Mouse (Mus musculus): Measurements from ENCODE around the gene Tgtp1.
"Not testable (repeated sequence)": the region's sequence is repeated elsewhere in the genome, so short reads cannot be mapped to it uniquely, and the experiment has no call there.

Gene Tgtp1

GRCm38 (mm10) chr11:48994018-48994417 lies at the start of gene Tgtp1:
Gene Tgtp1 (minus strand): TSS chr11:48994172.
- not testable (repeated sequence) for DNase-seq (ENCODE audit: low spot score in 2 of 2)

- DNase-seq (ENCODE audit: low spot score in 2 of 2), result not testable (repeated sequence)
Observed at GRCm38 (mm10) chr11:49012074-49012473, 18.1 kb upstream of the Tgtp1 start.

DNA sequence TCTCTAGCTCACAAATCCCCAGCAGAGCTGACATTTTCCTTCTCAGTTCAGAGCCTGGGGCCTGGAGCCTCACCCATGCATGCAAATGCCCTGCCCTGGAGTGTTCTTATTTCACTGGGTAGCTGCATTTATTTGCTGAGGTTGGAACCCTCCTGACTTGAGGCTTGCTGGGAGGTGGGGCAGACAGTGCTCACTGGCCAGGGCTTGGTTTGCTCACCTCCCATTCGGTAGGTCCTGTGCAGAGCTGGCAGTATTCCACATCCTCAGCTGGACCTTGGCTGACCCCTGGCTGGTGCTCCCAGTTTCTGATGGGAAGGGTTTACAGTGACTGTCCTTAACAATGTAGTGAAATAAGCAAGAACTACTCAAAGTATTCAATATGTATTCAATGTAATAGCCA lies 12.8 kb upstream of the Tgtp1 start:
- DNase-seq (ENCODE audit: low spot score in 2 of 2), result not testable (repeated sequence)

DNA sequence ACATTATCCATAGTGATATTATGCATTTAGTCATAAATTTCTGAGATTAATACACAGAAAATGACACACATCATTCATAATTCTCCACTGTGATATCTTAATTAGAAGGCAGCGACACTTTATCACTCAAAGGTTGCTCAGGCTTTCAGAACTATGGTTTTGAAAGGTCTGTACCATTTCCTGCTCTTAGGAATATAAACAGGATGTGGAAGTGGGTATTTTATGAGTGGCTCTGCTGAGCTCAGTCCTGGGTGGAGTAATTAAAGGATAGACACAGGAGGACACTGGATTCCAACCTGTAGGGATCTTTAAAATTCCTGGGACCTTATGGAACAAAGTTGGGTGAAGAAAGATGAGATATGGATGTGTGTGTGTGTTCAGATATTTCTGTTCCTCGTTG lies 12.3 kb upstream of the Tgtp1 start:
- not testable (repeated sequence) for DNase-seq (ENCODE audit: low spot score in 2 of 2)

GRCm38 (mm10) chr11:49000411-49000810 lies 6.4 kb upstream of the Tgtp1 start:
- DNase-seq (ENCODE audit: low spot score in 2 of 2), result not testable (repeated sequence)

- not testable (repeated sequence) for DNase-seq (ENCODE audit: low spot score in 2 of 2)
Observed at GRCm38 (mm10) chr11:48993296-48993695, 676 bp downstream of the Tgtp1 start.

DNA sequence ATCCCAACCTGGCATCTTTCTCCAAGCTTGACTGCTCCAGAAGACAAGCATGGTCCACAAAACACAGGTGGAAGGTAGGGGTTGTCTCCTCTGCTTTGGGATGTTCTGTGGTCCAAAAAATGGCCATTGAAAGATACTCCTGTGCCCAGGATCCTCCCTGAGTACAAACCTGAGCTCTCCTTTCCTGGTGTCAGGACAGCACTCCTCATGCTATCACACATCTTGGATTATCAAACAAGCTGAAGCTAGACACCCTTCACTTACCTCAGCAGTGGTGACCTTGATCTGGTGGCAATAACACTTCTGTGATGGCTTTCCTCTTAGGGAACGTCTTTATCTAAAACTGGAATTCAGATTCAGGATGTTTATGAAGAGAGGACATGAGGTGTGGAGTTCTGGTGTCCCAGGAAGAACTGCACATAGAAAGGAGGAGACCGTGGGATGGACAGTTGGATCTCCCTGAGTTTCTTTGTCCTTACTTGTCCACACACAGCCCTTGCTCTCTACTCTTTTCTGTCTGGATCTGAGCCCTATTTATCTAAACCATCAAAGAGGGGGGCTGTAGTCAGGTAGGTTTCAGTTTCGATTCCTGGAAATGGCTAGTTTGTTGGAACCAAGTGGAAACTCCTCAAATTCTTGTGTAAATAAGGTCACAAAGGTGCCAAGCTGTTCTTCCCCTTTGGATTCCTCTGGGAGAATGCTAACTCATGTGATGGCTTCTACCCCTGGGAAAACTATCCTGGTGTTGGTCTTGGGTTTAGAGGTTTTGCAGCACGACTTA lies 2.0 kb downstream of the Tgtp1 start, which contains the start of gene Gm12185:
Gm12185 (minus strand) TSS at position 487 of the 781 bp plus-strand sequence.
- not testable (repeated sequence) for DNase-seq (ENCODE audit: low spot score in 2 of 2)

DNA sequence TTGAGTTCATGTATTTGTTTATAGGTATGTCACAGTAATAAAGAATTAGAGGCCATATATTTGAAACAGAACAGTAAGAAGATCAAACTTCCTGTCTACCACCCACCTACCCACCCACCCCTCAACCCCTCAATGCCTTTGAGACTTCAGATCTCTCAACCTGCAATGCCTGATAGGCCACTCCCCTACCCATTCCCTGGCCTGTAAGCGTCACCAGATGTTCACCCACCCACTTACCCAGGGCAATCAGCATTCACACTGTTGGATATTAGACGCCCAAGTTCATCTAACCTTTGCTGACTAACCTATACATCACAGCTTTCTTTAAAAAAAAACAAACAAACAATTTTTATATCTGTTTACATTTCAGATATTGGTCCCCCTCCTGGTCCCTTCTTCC lies 4.0 kb downstream of the Tgtp1 start:
- not testable (repeated sequence) for DNase-seq (ENCODE audit: low spot score in 2 of 2)

DNA sequence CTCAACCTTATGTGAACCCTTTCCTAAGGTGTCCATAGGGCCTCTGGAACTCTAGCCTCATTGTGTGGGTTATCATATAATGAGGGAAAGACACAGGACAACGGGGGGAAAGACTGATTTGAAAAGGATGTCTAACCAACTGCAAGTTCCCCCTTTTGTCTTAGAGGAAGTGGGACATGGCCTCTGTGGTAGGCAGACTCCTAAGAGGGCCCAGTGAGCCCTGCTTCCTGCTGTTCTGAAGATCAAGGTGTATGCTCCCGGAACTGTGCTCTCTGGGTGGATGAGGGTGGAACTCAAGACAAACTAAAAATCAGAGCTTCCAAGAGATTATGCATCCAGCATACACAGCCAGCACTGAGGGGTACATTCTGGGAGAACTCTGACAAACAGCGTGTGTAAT lies 5.8 kb downstream of the Tgtp1 start:
- DNase-seq (ENCODE audit: low spot score in 2 of 2), result not testable (repeated sequence)

GRCm38 (mm10) chr11:48982848-48983247 lies 11.1 kb downstream of the Tgtp1 start:
- not testable (repeated sequence) for DNase-seq (ENCODE audit: low spot score in 2 of 2)

GRCm38 (mm10) chr11:48980052-48980451 lies 13.9 kb downstream of the Tgtp1 start:
- DNase-seq (ENCODE audit: low spot score in 2 of 2), result not testable (repeated sequence)

GRCm38 (mm10) chr11:48979251-48979650 lies 14.7 kb downstream of the Tgtp1 start, which contains the start of gene 9930111J21Rik1:
Gene 9930111J21Rik1 (minus strand): TSS chr11:48979398.
- DNase-seq (ENCODE audit: low spot score in 2 of 2), result not testable (repeated sequence)

- not testable (repeated sequence) for DNase-seq (ENCODE audit: low spot score in 2 of 2)
Observed at GRCm38 (mm10) chr11:48978240-48978939, 15.6 kb downstream of the Tgtp1 start, which contains the start of gene Olfr56. Gene Olfr56 (plus strand): TSS chr11:48978889.

- not testable (repeated sequence) for DNase-seq (ENCODE audit: low spot score in 2 of 2)
Observed at GRCm38 (mm10) chr11:48974686-48975085, 19.3 kb downstream of the Tgtp1 start.

- DNase-seq (ENCODE audit: low spot score in 2 of 2), result not testable (repeated sequence)
Observed at GRCm38 (mm10) chr11:48946090-48946489, 47.9 kb downstream of the Tgtp1 start, which contains the start of gene Psme2b. Gene Psme2b (minus strand): TSS chr11:48946190.

- not testable (repeated sequence) for DNase-seq (ENCODE audit: low spot score in 2 of 2)
Observed at GRCm38 (mm10) chr11:48939286-48939685, 54.7 kb downstream of the Tgtp1 start.
